Mouse (Mus musculus): ENCODE measurements around the gene Arl5c. TPM values are rescaled to one million over a fixed set of nuclear protein-coding genes. Genes with fewer than 3 reads are reported as not detected.

Arl5c gene
- 15.6 and 17.1 TPM in 2 replicates for polyA plus RNA-seq (2016; fragmentation: Nextera tagmentation; extraction: Ambion mirVana)

DNA sequence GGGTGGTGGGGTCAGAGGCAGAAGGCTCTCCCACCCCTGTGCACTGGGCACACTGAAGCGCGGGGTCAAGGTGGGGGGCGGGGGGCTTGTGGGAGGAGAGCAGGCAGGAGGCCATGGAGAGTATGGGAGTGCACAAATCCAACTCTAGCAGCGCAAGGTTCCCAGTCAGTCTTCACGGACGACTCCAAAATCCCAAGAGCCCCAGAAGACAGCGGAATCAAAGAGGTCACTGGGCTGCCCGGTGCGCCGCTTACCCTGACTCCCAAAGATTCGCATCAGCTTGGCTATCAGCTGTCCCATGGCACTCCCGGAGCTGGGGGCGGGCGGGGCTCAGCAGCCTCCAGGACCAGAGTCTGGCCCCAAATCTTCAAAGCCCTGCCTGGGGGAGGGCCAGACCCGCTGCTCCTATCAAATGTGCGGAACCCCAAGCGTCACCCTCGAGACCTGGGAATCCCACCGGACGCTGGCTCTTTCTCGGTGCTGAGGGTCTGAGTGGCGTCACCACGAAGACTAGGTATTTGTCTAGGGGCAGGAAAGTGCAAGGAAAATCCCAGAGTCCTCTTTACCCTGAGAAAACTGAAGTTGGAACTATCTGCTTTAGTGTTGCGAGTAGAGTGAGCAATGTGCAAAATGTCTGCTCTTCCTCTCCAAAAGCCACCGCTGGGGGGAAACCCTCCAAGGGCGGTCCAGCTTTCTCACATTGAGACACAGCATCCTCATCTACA is at the start of gene Arl5c:
Gene Arl5c, minus strand, starts transcription at position 618 of the 725 bp plus-strand sequence.
- peaks cover 47% of the 10 kb centered on the region for H3K4me1 ChIP-seq
- H3K9me3 ChIP-seq (replicated peaks), result no peaks in the 10 kb centered on the region
- H3K36me3 ChIP-seq, result no peaks in the 10 kb centered on the region
- ATAC-seq, result peak; percentile 36; the same call in 1 of the 2 replicates
- peak within 1 kb of the TSS; percentile 78 for H3K4me2 ChIP-seq
- H3K4me3 ChIP-seq, result peak within 1 kb of the TSS; percentile 52
- H3K27me3 ChIP-seq (replicated peaks), result peaks cover 70% of the 10 kb centered on the region
- 1% methylated on average over 26 of the region's 26 CpGs for WGBS (ENCODE audit: insufficient replicate concordance)
- no peak within 1 kb of the TSS for H3K27ac ChIP-seq
- H3K9ac ChIP-seq, result peak within 1 kb of the TSS; percentile 55

GRCm38 (mm10) chr11:98045596-98045995 is 49.6 kb upstream of the Arl5c start:
- no peak for ATAC-seq
- no peak overlapping the region for H3K4me2 ChIP-seq

DNA sequence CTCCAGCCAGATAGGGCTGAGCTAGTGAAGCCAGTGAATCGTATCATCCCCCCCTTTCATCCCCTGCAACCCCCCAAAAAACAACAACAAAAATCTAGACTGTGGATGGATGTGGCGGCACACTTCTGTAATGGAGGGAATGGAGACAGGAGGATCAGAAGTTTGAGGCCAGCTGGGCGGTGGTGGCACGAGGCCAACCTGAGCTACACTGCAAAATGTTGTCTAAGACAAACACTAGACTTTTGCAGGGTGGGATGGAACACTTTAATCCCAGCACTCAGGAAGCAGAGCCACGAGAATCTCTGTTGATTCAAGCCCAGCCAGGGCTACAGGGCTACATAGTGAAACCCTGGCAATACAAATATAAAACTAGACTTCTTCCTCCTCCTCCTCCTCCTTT is 48.1 kb upstream of the Arl5c start:
- no peak for ATAC-seq
- Histone ChIP-seq H3K27ac (no peak overlapping the region), H3K9ac (no peak overlapping the region), H3K36me3 (no peaks in the 10 kb centered on the region), H3K27me3 (replicated peaks) (peaks cover 42% of the 10 kb centered on the region), H3K9me3 (replicated peaks) (no peaks in the 10 kb centered on the region), H3K4me2 (no peak overlapping the region), H3K4me3 (no peak overlapping the region), H3K4me1 (no peaks in the 10 kb centered on the region)
- 55% methylated on average over 5 of the region's 5 CpGs for WGBS (ENCODE audit: insufficient replicate concordance)

More at GRCm38 (mm10) chr11:98045596-98045995, 49.6 kb upstream of the Arl5c start:
- Histone ChIP-seq H3K9me3 (replicated peaks) (no peaks in the 10 kb centered on the region), H3K27me3 (replicated peaks) (peaks cover 52% of the 10 kb centered on the region), H3K4me3 (no peak overlapping the region), H3K36me3 (no peaks in the 10 kb centered on the region), H3K27ac (no peak overlapping the region), H3K4me1 (no peaks in the 10 kb centered on the region), H3K9ac (no peak overlapping the region)
- WGBS (ENCODE audit: insufficient replicate concordance), result 57% methylated on average over 4 of the region's 4 CpGs

- WGBS (ENCODE audit: insufficient replicate concordance), result 53% methylated on average over 6 of the region's 6 CpGs
- H3K9me3 ChIP-seq (replicated peaks), result no peaks in the 10 kb centered on the region
- no peak overlapping the region for H3K9ac ChIP-seq
- no peaks in the 10 kb centered on the region for H3K36me3 ChIP-seq
- no peak for ATAC-seq
- H3K4me3 ChIP-seq, result no peak overlapping the region
- no peak overlapping the region for H3K27ac ChIP-seq
- H3K4me1 ChIP-seq, result no peaks in the 10 kb centered on the region
- peaks cover 37% of the 10 kb centered on the region for H3K27me3 ChIP-seq (replicated peaks)
- H3K4me2 ChIP-seq, result no peak overlapping the region
These were observed 46.8 kb upstream of the Arl5c start for GRCm38 (mm10) chr11:98042741-98043140.

DNA sequence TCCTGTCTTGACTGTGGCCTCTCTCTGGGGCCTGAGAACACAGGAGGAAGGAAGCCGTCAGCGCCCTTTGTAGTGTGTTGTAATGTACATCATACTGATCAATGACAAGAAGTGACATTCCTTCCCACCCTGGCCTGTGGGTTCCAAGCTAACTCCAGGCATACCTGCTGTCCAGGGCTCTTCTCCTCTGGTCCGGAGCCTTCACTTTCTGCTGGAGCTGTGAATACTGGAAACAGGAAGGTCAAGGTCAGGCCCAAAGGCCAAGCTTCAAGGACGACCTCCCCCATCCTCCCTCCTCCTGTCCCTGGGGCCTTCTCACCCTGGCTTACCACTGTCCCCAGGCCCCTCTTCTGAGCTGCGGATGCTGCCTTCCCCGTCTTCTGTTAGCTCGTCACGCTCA is 45.0 kb upstream of the Arl5c start:
- ATAC-seq, result no peak
- peaks cover 7% of the 10 kb centered on the region for H3K4me1 ChIP-seq
- H3K27me3 ChIP-seq (replicated peaks), result peaks cover 48% of the 10 kb centered on the region
- H3K9me3 ChIP-seq (replicated peaks), result no peaks in the 10 kb centered on the region
- no peaks in the 10 kb centered on the region for H3K36me3 ChIP-seq
- H3K9ac ChIP-seq, result no peak overlapping the region
- WGBS (ENCODE audit: insufficient replicate concordance), result 58% methylated on average over 8 of the region's 8 CpGs
- no peak overlapping the region for H3K27ac ChIP-seq
- H3K4me2 ChIP-seq, result no peak overlapping the region
- no peak overlapping the region for H3K4me3 ChIP-seq

DNA sequence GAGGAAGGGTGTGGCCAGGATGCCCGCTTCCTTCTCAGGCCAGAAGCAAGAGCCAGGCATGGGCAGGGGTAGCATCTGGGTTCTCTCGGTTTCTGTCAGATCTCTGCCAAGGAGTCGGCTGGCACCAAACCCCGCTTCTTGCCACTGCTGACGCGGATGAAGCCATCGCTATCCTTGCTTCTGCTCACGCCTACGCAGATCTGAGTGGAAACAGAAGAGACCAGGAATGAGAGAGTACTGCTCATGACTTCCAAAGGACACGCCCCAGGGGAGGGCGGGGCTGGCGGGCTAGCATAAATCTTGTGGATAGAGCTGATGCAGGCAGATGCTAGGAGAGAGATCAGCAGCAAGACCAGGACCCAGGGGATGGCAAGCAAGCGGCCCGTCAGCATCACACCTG is 41.9 kb upstream of the Arl5c start:
- no peaks in the 10 kb centered on the region for H3K9me3 ChIP-seq (replicated peaks)
- no peaks in the 10 kb centered on the region for H3K36me3 ChIP-seq
- H3K4me1 ChIP-seq, result peaks cover 12% of the 10 kb centered on the region
- H3K9ac ChIP-seq, result no peak overlapping the region
- no peak for ATAC-seq
- no peak overlapping the region for H3K27ac ChIP-seq
- 55% methylated on average over 14 of the region's 14 CpGs for WGBS (ENCODE audit: insufficient replicate concordance)
- H3K27me3 ChIP-seq (replicated peaks), result peaks cover 55% of the 10 kb centered on the region
- H3K4me3 ChIP-seq, result no peak overlapping the region
- no peak overlapping the region for H3K4me2 ChIP-seq

DNA sequence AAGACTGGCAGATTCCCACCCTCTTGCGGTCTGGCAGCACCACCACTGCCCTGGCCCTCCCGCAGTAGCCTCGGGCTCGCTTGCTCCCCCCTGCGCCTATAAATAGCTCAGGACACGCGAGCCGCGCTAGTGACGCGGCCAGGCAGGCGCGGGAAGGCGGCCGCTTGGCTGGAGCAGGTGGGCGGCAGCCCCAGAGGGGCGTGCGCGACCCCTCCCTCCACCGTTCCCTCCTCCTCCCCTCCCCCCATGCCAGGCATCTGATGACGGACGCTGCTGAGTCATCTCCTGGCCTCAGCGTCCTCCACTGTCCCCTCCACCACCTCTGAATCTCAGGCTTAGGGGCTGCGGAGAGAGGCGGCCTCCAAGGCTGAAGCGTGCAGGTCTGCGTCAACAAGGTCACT is 40.0 kb upstream of the Arl5c start:
- Histone ChIP-seq H3K36me3 (peaks cover 5% of the 10 kb centered on the region), H3K27me3 (replicated peaks) (peaks cover 45% of the 10 kb centered on the region), H3K9me3 (replicated peaks) (no peaks in the 10 kb centered on the region), H3K9ac (no peak overlapping the region), H3K4me3 (peak overlapping the region; percentile 32), H3K4me2 (peak overlapping the region; percentile 59), H3K27ac (no peak overlapping the region), H3K4me1 (peaks cover 12% of the 10 kb centered on the region)
- ATAC-seq, result no peak
- WGBS (ENCODE audit: insufficient replicate concordance), result 2% methylated on average over 26 of the region's 27 CpGs

- Histone ChIP-seq H3K36me3 (peaks cover 16% of the 10 kb centered on the region), H3K4me3 (no peak overlapping the region), H3K27me3 (replicated peaks) (peaks cover 45% of the 10 kb centered on the region), H3K4me1 (peaks cover 12% of the 10 kb centered on the region), H3K9me3 (replicated peaks) (no peaks in the 10 kb centered on the region), H3K27ac (no peak overlapping the region), H3K4me2 (no peak overlapping the region), H3K9ac (no peak overlapping the region)
- no peak for ATAC-seq
- 57% methylated on average over 4 of the region's 4 CpGs for WGBS (ENCODE audit: insufficient replicate concordance)
These were observed 38.9 kb upstream of the Arl5c start for GRCm38 (mm10) chr11:98034840-98035239.

GRCm38 (mm10) chr11:98034061-98034460 is 38.1 kb upstream of the Arl5c start:
- 69% methylated on average over 5 of the region's 5 CpGs for WGBS (ENCODE audit: insufficient replicate concordance)

GRCm38 (mm10) chr11:98031443-98031770 is 35.4 kb upstream of the Arl5c start:
- Histone ChIP-seq H3K4me1 (peaks cover 27% of the 10 kb centered on the region), H3K4me2 (no peak overlapping the region), H3K36me3 (peaks cover 36% of the 10 kb centered on the region), H3K4me3 (no peak overlapping the region), H3K27ac (no peak overlapping the region; the same call in 1 of the 2 replicates), H3K9ac (no peak overlapping the region), H3K9me3 (replicated peaks) (no peaks in the 10 kb centered on the region), H3K27me3 (replicated peaks) (peaks cover 19% of the 10 kb centered on the region)
- WGBS (ENCODE audit: insufficient replicate concordance), result 12% methylated on average over 5 of the region's 5 CpGs
- no peak for ATAC-seq

More at GRCm38 (mm10) chr11:98034061-98034460, 38.1 kb upstream of the Arl5c start:
- no peak overlapping the region for H3K4me2 ChIP-seq
- H3K27ac ChIP-seq, result no peak overlapping the region
- no peak overlapping the region for H3K9ac ChIP-seq
- H3K4me3 ChIP-seq, result no peak overlapping the region
- peaks cover 40% of the 10 kb centered on the region for H3K27me3 ChIP-seq (replicated peaks)
- H3K9me3 ChIP-seq (replicated peaks), result no peaks in the 10 kb centered on the region
- peaks cover 12% of the 10 kb centered on the region for H3K4me1 ChIP-seq
- no peak for ATAC-seq
- peaks cover 24% of the 10 kb centered on the region for H3K36me3 ChIP-seq

- H3K9ac ChIP-seq, result no peak overlapping the region
- H3K27me3 ChIP-seq (replicated peaks), result peaks cover 13% of the 10 kb centered on the region
- 58% methylated on average over 5 of the region's 5 CpGs for WGBS (ENCODE audit: insufficient replicate concordance)
- H3K4me1 ChIP-seq, result peaks cover 26% of the 10 kb centered on the region
- ATAC-seq, result no peak
- H3K9me3 ChIP-seq (replicated peaks), result no peaks in the 10 kb centered on the region
- H3K4me2 ChIP-seq, result no peak overlapping the region
- no peak overlapping the region; the same call in 1 of the 2 replicates for H3K27ac ChIP-seq
- no peak overlapping the region for H3K4me3 ChIP-seq
- H3K36me3 ChIP-seq, result peaks cover 36% of the 10 kb centered on the region
These were observed 34.9 kb upstream of the Arl5c start for GRCm38 (mm10) chr11:98030701-98031442.

- no peak for ATAC-seq
- Histone ChIP-seq H3K27ac (peak overlapping the region; percentile 91), H3K4me1 (peaks cover 33% of the 10 kb centered on the region), H3K4me3 (peak overlapping the region; percentile 97), H3K36me3 (peaks cover 36% of the 10 kb centered on the region), H3K9ac (peak overlapping the region; percentile 99), H3K4me2 (peak overlapping the region; percentile 82), H3K9me3 (replicated peaks) (no peaks in the 10 kb centered on the region), H3K27me3 (replicated peaks) (peaks cover 4% of the 10 kb centered on the region)
- 9% methylated on average over 7 of the region's 7 CpGs for WGBS (ENCODE audit: insufficient replicate concordance)
These were observed 31.8 kb upstream of the Arl5c start for GRCm38 (mm10) chr11:98027785-98028184.

All from liver, embryonic 12.5 days (tissue).